Mouse (Mus musculus) ES-E14 (cell line): ENCODE measurements around the gene Zfp334. TPM values are rescaled to one million over a fixed set of nuclear protein-coding genes. Genes with fewer than 3 reads are reported as not detected.

Experiments
- DNase-seq: peaks from one replicate; pipeline ENCODE4 v3.0.0-alpha.2; 2013; ENCODE audit warnings: low read depth, low spot score
- H3K27ac ChIP-seq: 2 replicates; pipeline ENCODE4 v1.5.1; 2012; ENCODE audit warnings: low read depth, mild to moderate bottlenecking, low read length, moderate library complexity, mixed read lengths; ENCODE audit not compliant: poor library complexity, insufficient read depth, severe bottlenecking
- H3K36me3 ChIP-seq: 2 replicates; pipeline ENCODE4 v1.6.1; 2012; ENCODE audit warnings: mild to moderate bottlenecking, low read length, moderate library complexity, mixed read lengths; ENCODE audit not compliant: control insufficient read depth, poor library complexity, insufficient read depth, severe bottlenecking
- H3K4me1 ChIP-seq, 2 experiments: fragments of 150-350 bp in 1 of 2; sonication (generic) in 1 of 2; 2 replicates each; pipeline ENCODE4 v1.6.1; 2012; ENCODE audit warnings: low read length in 2 of 2, mild to moderate bottlenecking in 1 of 2, mixed read lengths in 1 of 2; ENCODE audit not compliant: control insufficient read depth in 2 of 2, insufficient read depth in 2 of 2, poor library complexity in 1 of 2
- H3K4me3 ChIP-seq, 2 experiments: fragments of 150-350 bp in 1 of 2; sonication (generic) in 1 of 2; 2 replicates each; pipeline ENCODE4 v1.5.1; 2012; ENCODE audit warnings: low read length in 2 of 2, low read depth in 1 of 2, mild to moderate bottlenecking in 1 of 2, mixed read lengths in 1 of 2; ENCODE audit not compliant: insufficient read depth in 1 of 2, poor library complexity in 1 of 2, severe bottlenecking in 1 of 2
- H3K9ac ChIP-seq: 2 replicates; pipeline ENCODE4 v1.6.1; 2012; ENCODE audit warnings: low read depth, mild to moderate bottlenecking, low read length, mixed read lengths; ENCODE audit not compliant: poor library complexity, insufficient read depth, severe bottlenecking
- H3K9me3 ChIP-seq: fragments of 150-350 bp; sonication (generic); 2 replicates; pipeline ENCODE4 v1.6.1; 2012; ENCODE audit warnings: low read depth, mild to moderate bottlenecking, low read length; ENCODE audit not compliant: control insufficient read depth, insufficient read depth
- CHD2 ChIP-seq: IDR thresholded peaks from 2 replicates; pipeline ENCODE4 v1.6.1; 2014; ENCODE audit warnings: mild to moderate bottlenecking, low read depth, low read length, inconsistent platforms
- HCFC1 ChIP-seq: IDR thresholded peaks from 2 replicates; pipeline ENCODE4 v1.6.1; 2012; ENCODE audit warnings: low read length, inconsistent platforms, borderline replicate concordance; ENCODE audit not compliant: insufficient read depth
- MAFK ChIP-seq: IDR thresholded peaks from 2 replicates; pipeline ENCODE4 v1.6.1; 2014; ENCODE audit warnings: mild to moderate bottlenecking, low read depth, low read length, inconsistent platforms; ENCODE audit not compliant: insufficient read depth
- ZC3H11A ChIP-seq: IDR thresholded peaks from 2 replicates; pipeline ENCODE4 v1.6.1; 2012; ENCODE audit warnings: low read depth, mild to moderate bottlenecking, inconsistent platforms, low read length, borderline replicate concordance
- ZNF384 ChIP-seq: IDR thresholded peaks from 2 replicates; pipeline ENCODE4 v1.6.1; 2012; ENCODE audit warnings: low read depth, low read length, inconsistent platforms
- in situ Hi-C, 2 experiments: fragments of 600-800 bp; cut with MboI; formaldehyde crosslinking; loops; one replicate each; pipeline ENCODE4 v1.15.1; 2025; ENCODE audit warnings: low sequenced_read_pairs in 2 of 2, inconsistent platforms in 1 of 2; ENCODE audit not compliant: unreplicated experiment in 2 of 2
- total RNA-seq: library from RNA; depleted of rRNA; stranded (reverse); fragments of 300-350 nt; gene quantifications from 2 replicates; pipeline ENCODE4 v1.2.3, GENCODE M21; 2012; rRNA removed

Gene Zfp334
- total RNA-seq, 1 experiment, result 6.5 TPM

- in situ Hi-C loops, result no loop called here
- H3K27ac ChIP-seq, result 0 out of 2 replicates have a peak within 1 kb of the TSS, but pooled peaks have one; percentile 10
- peak within 1 kb of the TSS; percentile 89 for H3K9ac ChIP-seq
- peak; percentile 91 for DNase-seq
- peak within 1 kb of the TSS; percentile 89 to 90 for H3K4me3 ChIP-seq
- no peaks in the 10 kb centered on the region for H3K9me3 ChIP-seq
- peaks cover 0 to 12% of the 10 kb centered on the region in 2 experiments; a peak in 3 of 4 replicates for H3K4me1 ChIP-seq
- H3K36me3 ChIP-seq, result no peaks in the 10 kb centered on the region
- no peak for TF ChIP-seq MAFK
- TF ChIP-seq CHD2, result peak; percentile 84
- TF ChIP-seq ZNF384, result peak; percentile 69; the same call in 1 of the 2 replicates
- no peak for TF ChIP-seq HCFC1
These were observed 61.5 kb downstream of the Zfp334 start, which contains the start of gene Elmo2 for GRCm38 (mm10) chr2:165326304-165327190. Elmo2 (minus strand) TSS chr2:165326479.

- in situ Hi-C loops, result no loop called here
- no peak for DNase-seq
- Histone ChIP-seq H3K9me3 (no peaks in the 10 kb centered on the region), H3K9ac (peak overlapping the region; percentile 89), H3K4me3 (peak overlapping the region; percentile 89 to 90), H3K4me1 (peaks cover 0 to 13% of the 10 kb centered on the region in 2 experiments; a peak in 3 of 4 replicates), H3K36me3 (no peaks in the 10 kb centered on the region), H3K27ac (0 out of 2 replicates have a peak overlapping the region, but pooled peaks have one; percentile 10)
- TF ChIP-seq ZNF384 (no peak), HCFC1 (no peak), CHD2 (no peak), ZC3H11A (no peak), MAFK (no peak)
These were observed 62.3 kb downstream of the Zfp334 start for GRCm38 (mm10) chr2:165325521-165326303.

Other genes with a start within 250 kb of the Zfp334 start
- 0.13 and 0.21 TPM in 2 replicates for gene Cdh22, start 153.4 kb downstream of the Zfp334 start, total RNA-seq
- 36.4 and 48.2 TPM in 2 replicates for gene Slc35c2, start 100.4 kb downstream of the Zfp334 start, total RNA-seq
- 21.1 and 21.7 TPM in 2 replicates for gene Elmo2, start 61.8 kb downstream of the Zfp334 start, total RNA-seq
- 0.37 TPM in 1 of 2 replicates, not detected in the other for gene Zfp663, start 19.5 kb downstream of the Zfp334 start, total RNA-seq
- 0.13 and 0.58 TPM in 2 replicates for gene Ocstamp, start 12.1 kb upstream of the Zfp334 start, total RNA-seq
- gene Slc13a3, start 85.0 kb upstream of the Zfp334 start, total RNA-seq, result 0.11 and 0.22 TPM in 2 replicates
- 19.5 and 22.0 TPM in 2 replicates for gene Trp53rka, start 105.1 kb upstream of the Zfp334 start, total RNA-seq
- gene Slc2a10, start 115.5 kb upstream of the Zfp334 start, total RNA-seq, result 0.16 and 0.27 TPM in 2 replicates
- gene Eya2, start 206.8 kb upstream of the Zfp334 start, total RNA-seq, result 0.21 and 0.40 TPM in 2 replicates